Mouse (Mus musculus) hindbrain, embryonic 11.5 days (tissue): ENCODE results near the gene Crcp. TPM values are rescaled to one million over a fixed set of nuclear protein-coding genes. Genes with fewer than 3 reads are reported as not detected.

Experiments
- ATAC-seq: fragments of 200-750 bp; cut with Nextera tagmentation; 2 replicates; pipeline ENCODE4 v1.8.0; 2017; ENCODE audit warnings: mild to moderate bottlenecking, moderate TSS enrichment, moderate library complexity; ENCODE audit not compliant: low FRiP score
- DNase-seq: peaks from one replicate; pipeline ENCODE4 v3.0.0-alpha.2; 2015; ENCODE audit warnings: low spot score
- H3K27ac ChIP-seq: fragments of 300-500 bp; sonication (generic); 2 replicates; pipeline ENCODE4 v1.5.1; 2014; ENCODE audit warnings: mild to moderate bottlenecking, low read depth, low read length
- H3K27me3 ChIP-seq: fragments of 300-500 bp; sonication (generic); 2 replicates; pipeline ENCODE4 v1.6.1; 2014; ENCODE audit warnings: mild to moderate bottlenecking, low read length, moderate library complexity, mixed read lengths; ENCODE audit not compliant: control insufficient read depth, insufficient read depth
- H3K36me3 ChIP-seq: fragments of 300-500 bp; sonication (generic); 2 replicates; pipeline ENCODE4 v1.6.1; 2014; ENCODE audit warnings: mild to moderate bottlenecking, low read length, moderate library complexity, mixed read lengths; ENCODE audit not compliant: control insufficient read depth, insufficient read depth
- H3K4me1 ChIP-seq: fragments of 300-500 bp; sonication (generic); replicated peaks from 2 replicates; pipeline ENCODE4 v1.6.1; 2014; ENCODE audit warnings: low read length, mixed read lengths; ENCODE audit not compliant: control insufficient read depth, insufficient read depth
- H3K4me2 ChIP-seq: fragments of 300-500 bp; sonication (generic); replicated peaks from 2 replicates; pipeline ENCODE4 v1.6.1; 2014; ENCODE audit warnings: mild to moderate bottlenecking, low read depth, low read length
- H3K4me3 ChIP-seq: fragments of 300-500 bp; sonication (generic); 2 replicates; pipeline ENCODE4 v1.5.1; 2014; ENCODE audit warnings: low read depth, low read length
- H3K9ac ChIP-seq: fragments of 300-500 bp; sonication (generic); 2 replicates; pipeline ENCODE4 v1.6.1; 2014; ENCODE audit warnings: low read depth, low read length
- H3K9me3 ChIP-seq: fragments of 300-500 bp; sonication (generic); 2 replicates; pipeline ENCODE4 v1.6.1; 2016; ENCODE audit warnings: low read length; ENCODE audit not compliant: control insufficient read depth
- whole genome bisulfite sequencing: fragments of 180-500 bp; shearing (Covaris S2); extraction: QIAGEN DNeasy Blood & Tissue Kit; methylation state at CpG from one replicate; pipeline ENCODE4 v1.1.7; 2014; 5-methylcytosine and 5-hydroxymethylcytosine counted together
- polyA plus RNA-seq: library from polyadenylated mRNA; unstranded; fragments of >200 nt; fragmentation: Nextera tagmentation; extraction: Ambion mirVana; gene quantifications from 2 replicates; pipeline ENCODE4 v1.2.1, GENCODE M21; 2014

The Crcp gene
- polyA plus RNA-seq, 1 experiment from 2014 or later: 42.2 TPM

DNA sequence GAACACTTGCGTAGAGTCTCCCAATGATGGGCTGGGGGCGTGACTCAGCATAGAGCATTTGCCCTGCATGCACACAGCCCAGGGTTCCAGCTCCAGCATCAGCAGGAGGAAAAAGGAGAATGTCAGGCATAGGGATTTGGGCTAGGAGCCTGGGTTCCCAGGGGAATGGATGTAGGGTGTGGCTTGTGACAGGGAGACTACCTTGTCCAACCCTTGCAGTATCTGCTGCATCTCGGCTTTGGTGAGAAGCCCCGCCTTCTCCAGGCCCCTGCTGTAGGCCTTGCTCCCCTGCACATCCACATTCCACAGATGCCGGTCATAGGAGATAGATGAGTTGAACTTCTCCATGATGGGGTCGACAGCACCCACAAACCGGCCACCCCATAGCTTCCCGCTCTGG is 9.6 kb upstream of the Crcp start:
- H3K27ac ChIP-seq: no peak overlapping the region
- no peak for ATAC-seq
- H3K9ac ChIP-seq: no peak overlapping the region
- no peak overlapping the region for H3K4me3 ChIP-seq
- H3K36me3 ChIP-seq: 0 out of 2 replicates have a peak, but pooled peaks cover 5% of the 10 kb centered on the region
- H3K4me1 ChIP-seq: no peaks in the 10 kb centered on the region
- no peaks in the 10 kb centered on the region for H3K27me3 ChIP-seq
- no peaks in the 10 kb centered on the region for H3K9me3 ChIP-seq
- no peak for DNase-seq
- WGBS: 66% methylated on average over 8 of the region's 8 CpGs
- H3K4me2 ChIP-seq: no peak overlapping the region

GRCm38 (mm10) chr5:130021361-130021966 is 7.6 kb upstream of the Crcp start:
- 74% methylated on average over 5 of the region's 5 CpGs for whole genome bisulfite sequencing
- Histone ChIP-seq H3K9me3 (no peaks in the 10 kb centered on the region), H3K9ac (no peak overlapping the region), H3K4me1 (no peaks in the 10 kb centered on the region), H3K27me3 (no peaks in the 10 kb centered on the region), H3K4me3 (no peak overlapping the region), H3K27ac (no peak overlapping the region), H3K4me2 (no peak overlapping the region), H3K36me3 (no peaks in the 10 kb centered on the region)
- DNase-seq: no peak
- ATAC-seq: no peak

GRCm38 (mm10) chr5:130022366-130022765 is 6.7 kb upstream of the Crcp start:
- whole genome bisulfite sequencing: 81% methylated on average over 7 of the region's 7 CpGs
- Histone ChIP-seq H3K9me3 (no peaks in the 10 kb centered on the region), H3K9ac (no peak overlapping the region), H3K27ac (no peak overlapping the region), H3K4me3 (no peak overlapping the region), H3K27me3 (no peaks in the 10 kb centered on the region), H3K4me1 (no peaks in the 10 kb centered on the region), H3K36me3 (no peaks in the 10 kb centered on the region), H3K4me2 (no peak overlapping the region)
- DNase-seq: no peak
- ATAC-seq: no peak

- no peak overlapping the region for H3K9ac ChIP-seq
- peak overlapping the region; percentile 59; the same call in 1 of the 2 replicates for H3K4me3 ChIP-seq
- H3K27ac ChIP-seq: no peak overlapping the region
- DNase-seq: no peak
- no peaks in the 10 kb centered on the region for H3K27me3 ChIP-seq
- no peaks in the 10 kb centered on the region for H3K4me1 ChIP-seq
- 45% methylated on average over 12 of the region's 12 CpGs for WGBS
- no peaks in the 10 kb centered on the region for H3K36me3 ChIP-seq
- no peaks in the 10 kb centered on the region for H3K9me3 ChIP-seq
- peak overlapping the region; percentile 79; the same call in 1 of the 2 replicates for H3K4me2 ChIP-seq
- no peak for ATAC-seq
Measured at GRCm38 (mm10) chr5:130023067-130023766, 5.9 kb upstream of the Crcp start.

- peak; percentile 89 for DNase-seq
- Histone ChIP-seq H3K9me3 (no peaks in the 10 kb centered on the region), H3K4me3 (peak overlapping the region; percentile 59), H3K36me3 (no peaks in the 10 kb centered on the region), H3K4me2 (peak overlapping the region; percentile 79), H3K27ac (peak overlapping the region; percentile 61), H3K9ac (peak overlapping the region; percentile 52), H3K27me3 (no peaks in the 10 kb centered on the region), H3K4me1 (no peaks in the 10 kb centered on the region)
- peak; percentile 92 for ATAC-seq
- under 1% methylated on average over 32 of the region's 32 CpGs for WGBS
Measured at GRCm38 (mm10) chr5:130023767-130024539, 5.1 kb upstream of the Crcp start.

- Histone ChIP-seq H3K4me1 (no peaks in the 10 kb centered on the region), H3K4me3 (no peak overlapping the region), H3K27me3 (no peaks in the 10 kb centered on the region), H3K9me3 (no peaks in the 10 kb centered on the region), H3K4me2 (no peak overlapping the region), H3K36me3 (no peaks in the 10 kb centered on the region), H3K9ac (no peak overlapping the region), H3K27ac (no peak overlapping the region)
- DNase-seq (no peak), ATAC-seq (no peak)
- 74% methylated on average over 5 of the region's 5 CpGs for WGBS
Measured at GRCm38 (mm10) chr5:130027134-130027533, 2.0 kb upstream of the Crcp start.

DNA sequence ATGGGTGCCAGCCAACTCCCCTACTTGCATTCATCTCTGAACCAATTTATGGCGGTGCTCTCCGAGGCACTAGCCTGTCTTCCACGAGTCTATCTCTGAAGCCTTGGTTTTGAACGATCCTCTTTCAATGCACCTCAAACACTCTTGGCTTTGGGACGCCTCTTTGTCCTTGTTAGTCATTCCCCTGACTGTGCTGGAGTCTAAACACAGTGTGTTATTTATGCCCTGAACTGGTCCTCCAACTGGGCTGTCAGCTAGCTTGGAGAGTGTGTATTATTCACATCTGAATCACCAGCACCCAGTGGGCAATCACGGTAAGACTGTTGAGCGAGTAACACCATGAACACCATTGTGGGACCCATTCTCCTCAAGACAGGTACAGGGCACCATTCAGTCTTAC is 1.4 kb upstream of the Crcp start:
- no peak overlapping the region for H3K27ac ChIP-seq
- no peak overlapping the region for H3K4me3 ChIP-seq
- ATAC-seq (no peak), DNase-seq (no peak)
- H3K4me1 ChIP-seq: no peaks in the 10 kb centered on the region
- H3K9ac ChIP-seq: no peak overlapping the region
- no peak overlapping the region for H3K4me2 ChIP-seq
- WGBS: 84% methylated on average over 7 of the region's 7 CpGs
- H3K27me3 ChIP-seq: no peaks in the 10 kb centered on the region
- no peaks in the 10 kb centered on the region for H3K9me3 ChIP-seq
- no peaks in the 10 kb centered on the region for H3K36me3 ChIP-seq

GRCm38 (mm10) chr5:130031410-130032390 is 2.6 kb downstream of the Crcp start:
- H3K27me3 ChIP-seq: no peaks in the 10 kb centered on the region
- H3K9me3 ChIP-seq: no peaks in the 10 kb centered on the region
- no peak overlapping the region for H3K4me2 ChIP-seq
- no peak overlapping the region for H3K27ac ChIP-seq
- H3K4me3 ChIP-seq: no peak overlapping the region
- no peak overlapping the region for H3K9ac ChIP-seq
- WGBS: 94% methylated on average over 19 of the region's 19 CpGs
- no peaks in the 10 kb centered on the region for H3K4me1 ChIP-seq
- no peak for DNase-seq
- ATAC-seq: no peak
- H3K36me3 ChIP-seq: no peaks in the 10 kb centered on the region
